Mouse (Mus musculus): ENCODE data around the gene Sorcs3.

- TF ChIP-seq CTCF (IDR thresholded peaks at IDR 0.05; ENCODE audit: control insufficient read depth, insufficient read depth, insufficient read length) = no peak
- no peak for TF ChIP-seq USF1 (IDR thresholded peaks at IDR 0.05; ENCODE audit: low read depth)
- no peak for TF ChIP-seq MYOD1 (IDR thresholded peaks at IDR 0.05; ENCODE audit: control insufficient read depth, insufficient read length, low read depth)
- TF ChIP-seq MYOG (IDR thresholded peaks at IDR 0.05; ENCODE audit: control insufficient read depth, extremely low read depth, insufficient read length) = no peak
- no peak for TF ChIP-seq MAX (IDR thresholded peaks at IDR 0.05)
- TF ChIP-seq CEBPB (IDR thresholded peaks at IDR 0.05; ENCODE audit: low read depth) = no peak
- no peak for TF ChIP-seq FOSL1 (IDR thresholded peaks at IDR 0.05; ENCODE audit: insufficient read depth, low read length, poor library complexity, severe bottlenecking)
Observed at GRCm38 (mm10) chr19:48301300-48301699, 95.5 kb downstream of the Sorcs3 start.
